Mouse (Mus musculus) cerebellum, adult 8-10 months (tissue): ENCODE measurements around the gene Gm8356.
"Not testable (repeated sequence)": the region's sequence is repeated elsewhere in the genome, so short reads cannot be mapped to it uniquely, and the experiment has no call there.

Experiments
- DNase-seq: peaks from one replicate; pipeline ENCODE4 v3.0.0; 2022

Gm8356 gene

DNA sequence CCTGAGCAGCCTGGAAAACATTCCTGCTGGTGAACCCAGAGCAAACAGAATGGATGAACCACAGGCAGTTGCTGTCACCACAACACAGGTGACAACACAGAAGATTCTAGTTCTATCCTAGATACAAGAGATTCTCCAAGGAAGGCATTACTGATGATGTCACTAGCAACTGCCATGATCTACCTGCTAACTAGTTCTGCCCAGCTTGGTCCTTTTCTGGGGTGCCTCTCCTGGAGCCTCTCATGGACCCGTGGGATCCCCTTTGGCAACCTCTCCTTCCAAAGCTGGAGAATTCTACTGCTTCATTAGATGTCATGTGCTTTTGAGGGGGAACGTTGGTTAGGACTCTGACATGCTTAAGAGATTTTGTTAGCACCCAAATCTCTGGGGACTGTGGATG lies at the start of gene Gm8356:
TSS of gene Gm8356 (minus strand) at position 101 of the 400 bp plus-strand sequence.
- DNase-seq: not testable (repeated sequence)

DNA sequence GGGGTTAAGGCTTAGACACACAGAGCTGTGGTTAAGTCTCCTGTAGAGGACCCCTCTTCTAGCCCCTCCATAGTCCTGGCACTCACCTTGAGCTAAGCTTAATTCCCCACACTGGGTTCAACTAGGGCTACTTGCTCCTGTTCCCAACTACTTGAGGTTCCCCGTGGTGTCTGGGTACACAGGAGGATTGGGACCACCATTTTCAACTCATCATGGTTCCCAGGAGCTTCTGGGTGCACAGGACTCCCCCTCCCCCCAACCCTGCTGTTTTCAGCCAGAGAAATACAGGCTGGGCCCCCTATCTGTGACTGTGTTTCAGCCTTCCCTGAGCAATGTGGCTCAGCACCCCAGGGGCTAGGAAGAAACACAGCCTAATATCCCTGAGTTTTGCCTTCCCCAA lies 50.8 kb downstream of the Gm8356 start:
- DNase-seq: not testable (repeated sequence)

DNA sequence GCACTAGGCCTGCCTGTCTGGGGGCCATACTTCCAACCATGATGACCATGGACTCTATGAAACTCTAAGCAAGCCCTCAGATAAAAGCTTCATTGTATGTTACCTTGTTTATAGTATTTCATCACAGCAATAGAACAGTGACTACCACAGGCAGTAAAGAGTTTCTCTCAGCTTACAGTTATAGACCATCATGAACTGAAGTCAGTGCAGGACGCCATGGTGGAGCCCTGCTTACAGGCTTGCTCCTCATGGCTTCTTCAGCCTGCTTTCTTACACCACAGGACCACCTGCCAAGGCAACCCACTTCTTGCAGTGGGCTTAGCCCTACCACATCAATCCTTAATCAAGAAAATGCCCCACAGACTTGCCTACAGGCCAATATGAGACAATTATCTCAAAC lies 51.5 kb downstream of the Gm8356 start:
- not testable (repeated sequence) for DNase-seq

DNA sequence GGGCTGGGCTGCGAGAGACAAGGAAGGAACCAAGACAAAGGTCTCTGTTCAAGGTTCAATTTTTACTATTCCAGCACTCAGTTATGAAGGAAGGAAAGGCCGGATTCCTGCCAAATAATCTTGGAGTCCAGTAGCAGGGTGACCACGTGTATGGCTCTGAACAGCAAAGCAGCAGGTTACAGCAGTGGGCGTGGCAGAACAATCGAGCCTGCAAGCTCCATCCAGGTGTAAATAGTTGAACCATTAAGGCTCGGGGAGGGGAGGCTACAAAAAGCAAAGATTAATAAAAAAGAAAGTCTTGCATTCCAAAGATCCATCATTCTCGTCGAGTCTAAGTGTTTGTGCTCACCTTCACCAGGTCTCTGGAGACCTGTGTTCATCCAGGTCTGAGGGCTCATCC lies 55.0 kb downstream of the Gm8356 start:
- not testable (repeated sequence) for DNase-seq
